Mouse (Mus musculus): ENCODE measurements around the gene Dgkd. TPM values are rescaled to one million over a fixed set of nuclear protein-coding genes. Genes with fewer than 3 reads are reported as not detected.

Dgkd gene
- polyA plus RNA-seq, 1 experiment from 2014 or later: 40.4 TPM

DNA sequence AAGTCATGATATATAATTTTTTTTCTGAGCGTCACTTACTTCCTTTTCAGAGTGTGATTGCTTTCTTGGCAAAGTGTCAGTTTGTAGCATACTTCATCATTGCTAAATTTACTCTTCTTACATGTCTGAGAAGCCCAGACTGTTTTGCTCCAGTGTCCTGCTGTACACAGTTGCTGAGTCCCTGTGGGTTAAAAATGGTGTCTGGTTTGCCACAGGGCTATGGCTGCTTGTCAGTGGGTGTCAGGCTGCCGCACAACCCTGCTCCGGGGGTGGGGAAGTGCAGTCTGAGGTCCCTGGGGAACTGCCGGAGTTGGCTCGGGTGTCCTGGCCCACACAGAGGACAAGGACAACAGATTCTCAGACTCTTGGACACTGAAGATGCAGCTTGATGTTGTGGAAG, 80.0 kb downstream of the Dgkd start:
- no peaks in the 10 kb centered on the region for H3K27me3 ChIP-seq (replicated peaks; ENCODE audit: control insufficient read depth, insufficient read depth, low read length)
- H3K9ac ChIP-seq (ENCODE audit: low read depth, low read length): no peak overlapping the region
- no peaks in the 10 kb centered on the region for H3K9me3 ChIP-seq (ENCODE audit: control insufficient read depth, low read length)
- 82% methylated on average over 5 of the region's 5 CpGs for WGBS
- H3K27ac ChIP-seq (ENCODE audit: low read depth, low read length): no peak overlapping the region
- ATAC-seq: no peak
- no peak overlapping the region for H3K4me3 ChIP-seq (ENCODE audit: low read length)
- H3K4me1 ChIP-seq (ENCODE audit: control insufficient read depth, insufficient read depth, low read depth, low read length): no peaks in the 10 kb centered on the region; the same call in 1 of the 2 replicates
- H3K36me3 ChIP-seq (ENCODE audit: control insufficient read depth, insufficient read depth, low read length): peaks cover 20% of the 10 kb centered on the region
- H3K4me2 ChIP-seq (ENCODE audit: low read length): no peak overlapping the region

DNA sequence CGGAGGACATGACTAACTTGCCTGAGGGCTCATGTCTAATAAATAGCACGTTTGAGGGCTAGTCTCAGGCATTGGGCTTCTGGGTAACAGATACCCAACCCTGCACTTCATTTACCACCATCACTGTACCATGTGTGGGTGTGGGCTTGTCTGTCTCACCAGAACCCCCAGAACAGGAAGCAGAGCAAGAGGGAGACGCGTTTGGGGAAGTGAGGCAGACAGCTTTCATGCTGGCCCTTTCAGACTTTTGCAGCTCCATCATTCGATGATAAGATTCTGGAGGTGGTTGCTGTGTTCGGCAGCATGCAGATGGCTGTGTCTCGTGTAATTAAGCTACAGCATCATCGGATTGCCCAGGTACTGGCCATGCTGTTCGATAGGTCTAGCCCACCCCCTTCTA, 82.0 kb downstream of the Dgkd start:
- WGBS: 92% methylated on average over 9 of the region's 9 CpGs
- Histone ChIP-seq H3K4me2 (ENCODE audit: low read length) (no peak overlapping the region), H3K9ac (ENCODE audit: low read depth, low read length) (no peak overlapping the region), H3K9me3 (ENCODE audit: control insufficient read depth, low read length) (no peaks in the 10 kb centered on the region), H3K27me3 (replicated peaks; ENCODE audit: control insufficient read depth, insufficient read depth, low read length) (no peaks in the 10 kb centered on the region), H3K36me3 (ENCODE audit: control insufficient read depth, insufficient read depth, low read length) (peaks cover 24% of the 10 kb centered on the region), H3K4me3 (ENCODE audit: low read length) (no peak overlapping the region), H3K4me1 (ENCODE audit: control insufficient read depth, insufficient read depth, low read depth, low read length) (no peaks in the 10 kb centered on the region), H3K27ac (ENCODE audit: low read depth, low read length) (no peak overlapping the region)
- ATAC-seq: no peak

DNA sequence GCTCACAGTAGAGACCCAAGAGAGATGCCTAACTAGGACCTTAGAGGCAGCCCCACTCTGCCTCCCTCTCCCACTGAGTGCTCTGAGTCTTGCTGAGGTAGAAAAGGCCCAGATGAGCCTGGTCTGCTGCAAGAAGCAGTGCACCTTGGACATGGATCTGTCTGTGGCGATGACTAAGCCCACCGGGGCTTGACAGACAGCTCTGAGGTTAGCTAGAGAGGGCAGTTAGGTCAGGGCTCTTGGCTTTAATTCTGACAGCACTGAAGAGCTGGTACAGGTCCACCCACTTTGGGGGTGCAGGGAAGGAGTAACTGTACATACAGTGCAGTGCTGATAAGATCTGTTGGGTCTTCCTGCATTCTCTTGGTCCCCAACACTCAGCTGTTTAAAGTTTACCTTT, 82.5 kb downstream of the Dgkd start:
- no peak overlapping the region for H3K9ac ChIP-seq (ENCODE audit: low read depth, low read length)
- H3K27ac ChIP-seq (ENCODE audit: low read depth, low read length): no peak overlapping the region
- H3K4me3 ChIP-seq (ENCODE audit: low read length): no peak overlapping the region
- WGBS: 92% methylated on average over 2 of the region's 2 CpGs
- no peak for ATAC-seq
- no peaks in the 10 kb centered on the region for H3K4me1 ChIP-seq (ENCODE audit: control insufficient read depth, insufficient read depth, low read depth, low read length)
- peaks cover 29% of the 10 kb centered on the region for H3K36me3 ChIP-seq (ENCODE audit: control insufficient read depth, insufficient read depth, low read length)
- H3K4me2 ChIP-seq (ENCODE audit: low read length): no peak overlapping the region
- no peaks in the 10 kb centered on the region for H3K27me3 ChIP-seq (replicated peaks; ENCODE audit: control insufficient read depth, insufficient read depth, low read length)
- no peaks in the 10 kb centered on the region for H3K9me3 ChIP-seq (ENCODE audit: control insufficient read depth, low read length)

- Histone ChIP-seq H3K36me3 (ENCODE audit: control insufficient read depth, insufficient read depth, low read length) (peaks cover 33% of the 10 kb centered on the region), H3K9ac (ENCODE audit: low read depth, low read length) (no peak overlapping the region), H3K4me2 (ENCODE audit: low read length) (no peak overlapping the region), H3K4me1 (ENCODE audit: control insufficient read depth, insufficient read depth, low read depth, low read length) (no peaks in the 10 kb centered on the region), H3K4me3 (ENCODE audit: low read length) (no peak overlapping the region), H3K27me3 (replicated peaks; ENCODE audit: control insufficient read depth, insufficient read depth, low read length) (no peaks in the 10 kb centered on the region), H3K27ac (ENCODE audit: low read depth, low read length) (no peak overlapping the region), H3K9me3 (ENCODE audit: control insufficient read depth, low read length) (no peaks in the 10 kb centered on the region)
- no peak for ATAC-seq
- 94% methylated on average over 7 of the region's 7 CpGs for WGBS
These were observed 83.0 kb downstream of the Dgkd start for GRCm38 (mm10) chr1:87936075-87936474.

DNA sequence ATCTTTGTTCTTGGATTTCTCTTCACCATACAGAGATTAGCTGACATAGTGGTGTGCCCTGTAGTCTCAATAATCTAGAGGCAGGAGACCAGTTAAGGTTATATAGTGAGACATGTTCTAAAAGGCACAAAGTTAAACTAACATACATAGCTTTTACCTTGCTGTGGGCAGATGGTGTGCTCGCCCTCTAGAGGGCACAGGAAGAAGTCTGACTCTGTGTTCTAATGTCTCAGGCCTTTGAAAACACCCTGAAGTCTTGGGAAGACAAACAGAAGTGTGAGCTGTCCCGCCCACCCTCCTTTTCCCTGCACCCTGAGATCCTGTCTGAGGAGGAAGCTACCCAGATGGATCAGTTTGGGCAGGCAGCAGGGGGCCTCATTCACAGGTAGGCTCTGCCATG, 83.4 kb downstream of the Dgkd start:
- no peaks in the 10 kb centered on the region for H3K4me1 ChIP-seq (ENCODE audit: control insufficient read depth, insufficient read depth, low read depth, low read length)
- H3K27ac ChIP-seq (ENCODE audit: low read depth, low read length): no peak overlapping the region
- no peak overlapping the region for H3K9ac ChIP-seq (ENCODE audit: low read depth, low read length)
- no peaks in the 10 kb centered on the region for H3K9me3 ChIP-seq (ENCODE audit: control insufficient read depth, low read length)
- 37% methylated on average over 2 of the region's 2 CpGs for WGBS
- ATAC-seq: no peak
- no peak overlapping the region for H3K4me3 ChIP-seq (ENCODE audit: low read length)
- no peaks in the 10 kb centered on the region for H3K27me3 ChIP-seq (replicated peaks; ENCODE audit: control insufficient read depth, insufficient read depth, low read length)
- H3K4me2 ChIP-seq (ENCODE audit: low read length): no peak overlapping the region
- H3K36me3 ChIP-seq (ENCODE audit: control insufficient read depth, insufficient read depth, low read length): peaks cover 37% of the 10 kb centered on the region

GRCm38 (mm10) chr1:87941765-87942164, 88.7 kb downstream of the Dgkd start:
- ATAC-seq: no peak
- no peak overlapping the region for H3K4me2 ChIP-seq (ENCODE audit: low read length)
- H3K9me3 ChIP-seq (ENCODE audit: control insufficient read depth, low read length): no peaks in the 10 kb centered on the region
- no peak overlapping the region for H3K27ac ChIP-seq (ENCODE audit: low read depth, low read length)
- no peaks in the 10 kb centered on the region for H3K27me3 ChIP-seq (replicated peaks; ENCODE audit: control insufficient read depth, insufficient read depth, low read length)
- H3K36me3 ChIP-seq (ENCODE audit: control insufficient read depth, insufficient read depth, low read length): peaks cover 61% of the 10 kb centered on the region
- H3K4me1 ChIP-seq (ENCODE audit: control insufficient read depth, insufficient read depth, low read depth, low read length): no peaks in the 10 kb centered on the region
- H3K4me3 ChIP-seq (ENCODE audit: low read length): no peak overlapping the region
- no peak overlapping the region for H3K9ac ChIP-seq (ENCODE audit: low read depth, low read length)
- 100% methylated on average over 1 of the region's 1 CpGs for WGBS

- peaks cover 59% of the 10 kb centered on the region for H3K36me3 ChIP-seq (ENCODE audit: control insufficient read depth, insufficient read depth, low read length)
- no peaks in the 10 kb centered on the region for H3K9me3 ChIP-seq (ENCODE audit: control insufficient read depth, low read length)
- H3K4me3 ChIP-seq (ENCODE audit: low read length): no peak overlapping the region
- no peak overlapping the region for H3K9ac ChIP-seq (ENCODE audit: low read depth, low read length)
- no peaks in the 10 kb centered on the region for H3K27me3 ChIP-seq (replicated peaks; ENCODE audit: control insufficient read depth, insufficient read depth, low read length)
- no peak overlapping the region for H3K4me2 ChIP-seq (ENCODE audit: low read length)
- H3K4me1 ChIP-seq (ENCODE audit: control insufficient read depth, insufficient read depth, low read depth, low read length): no peaks in the 10 kb centered on the region
- WGBS: 93% methylated on average over 6 of the region's 6 CpGs
- no peak overlapping the region for H3K27ac ChIP-seq (ENCODE audit: low read depth, low read length)
- no peak for ATAC-seq
These were observed 94.6 kb downstream of the Dgkd start for GRCm38 (mm10) chr1:87947681-87948091.

DNA sequence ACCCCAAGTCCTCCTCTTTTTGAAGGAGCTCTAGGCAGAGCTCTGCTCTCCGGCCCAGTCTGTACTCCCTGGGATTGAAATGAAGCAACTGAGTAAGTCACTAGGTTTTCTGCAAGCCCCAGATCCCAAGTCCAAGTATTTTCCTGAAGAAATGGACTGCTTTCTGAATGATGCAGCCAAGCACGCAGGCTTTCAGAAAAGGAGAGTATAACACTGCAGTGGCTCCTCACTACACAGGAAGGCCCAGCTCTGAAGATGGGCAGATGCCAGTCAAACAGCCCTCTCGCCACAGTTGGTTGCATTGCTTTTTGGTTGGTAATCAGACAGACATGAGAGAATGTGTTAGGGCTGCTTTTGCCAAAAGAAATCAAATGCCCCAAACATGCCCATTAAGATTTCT, 98.6 kb downstream of the Dgkd start:
- 93% methylated on average over 3 of the region's 3 CpGs for WGBS
- no peak overlapping the region for H3K27ac ChIP-seq (ENCODE audit: low read depth, low read length)
- H3K36me3 ChIP-seq (ENCODE audit: control insufficient read depth, insufficient read depth, low read length): peaks cover 46% of the 10 kb centered on the region

DNA sequence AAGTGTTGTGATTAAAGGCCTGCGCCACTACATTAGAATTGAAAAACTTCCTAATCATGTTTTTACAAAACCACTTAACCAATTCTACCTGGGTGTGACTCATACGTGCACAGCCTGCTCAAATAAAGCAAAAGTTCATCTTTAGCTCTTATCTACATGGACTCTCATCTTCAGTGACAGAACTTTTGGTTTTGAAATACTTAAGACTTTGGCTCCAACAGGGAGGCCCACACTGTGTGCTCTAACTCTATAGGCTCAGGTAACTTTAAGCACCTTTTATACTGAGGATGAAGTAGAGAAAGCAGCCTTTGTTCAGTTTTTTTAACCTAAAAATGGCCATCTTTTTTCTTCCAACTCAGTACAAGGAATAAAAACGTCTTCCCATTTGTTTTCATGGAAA, 100.0 kb downstream of the Dgkd start:
- Histone ChIP-seq H3K4me2 (ENCODE audit: low read length) (no peak overlapping the region), H3K4me1 (ENCODE audit: control insufficient read depth, insufficient read depth, low read depth, low read length) (no peaks in the 10 kb centered on the region), H3K9me3 (ENCODE audit: control insufficient read depth, low read length) (no peaks in the 10 kb centered on the region), H3K9ac (ENCODE audit: low read depth, low read length) (no peak overlapping the region), H3K27me3 (replicated peaks; ENCODE audit: control insufficient read depth, insufficient read depth, low read length) (no peaks in the 10 kb centered on the region), H3K4me3 (ENCODE audit: low read length) (no peak overlapping the region), H3K27ac (ENCODE audit: low read depth, low read length) (no peak overlapping the region), H3K36me3 (ENCODE audit: control insufficient read depth, insufficient read depth, low read length) (peaks cover 47% of the 10 kb centered on the region)
- ATAC-seq: no peak
- WGBS: 83% methylated on average over 3 of the region's 3 CpGs

More for the DNA sequence above, 98.6 kb downstream of the Dgkd start:
- Histone ChIP-seq H3K9me3 (ENCODE audit: control insufficient read depth, low read length) (no peaks in the 10 kb centered on the region), H3K9ac (ENCODE audit: low read depth, low read length) (no peak overlapping the region), H3K4me3 (ENCODE audit: low read length) (no peak overlapping the region), H3K4me1 (ENCODE audit: control insufficient read depth, insufficient read depth, low read depth, low read length) (no peaks in the 10 kb centered on the region), H3K27me3 (replicated peaks; ENCODE audit: control insufficient read depth, insufficient read depth, low read length) (no peaks in the 10 kb centered on the region), H3K4me2 (ENCODE audit: low read length) (no peak overlapping the region)
- no peak for ATAC-seq

- no peak for ATAC-seq
- Histone ChIP-seq H3K36me3 (ENCODE audit: control insufficient read depth, insufficient read depth, low read length) (peaks cover 21% of the 10 kb centered on the region), H3K27me3 (replicated peaks; ENCODE audit: control insufficient read depth, insufficient read depth, low read length) (no peaks in the 10 kb centered on the region), H3K4me3 (ENCODE audit: low read length) (no peak overlapping the region), H3K9ac (ENCODE audit: low read depth, low read length) (no peak overlapping the region), H3K27ac (ENCODE audit: low read depth, low read length) (no peak overlapping the region), H3K9me3 (ENCODE audit: control insufficient read depth, low read length) (no peaks in the 10 kb centered on the region), H3K4me1 (ENCODE audit: control insufficient read depth, insufficient read depth, low read depth, low read length) (no peaks in the 10 kb centered on the region), H3K4me2 (ENCODE audit: low read length) (no peak overlapping the region)
- WGBS: 98% methylated on average over 1 of the region's 1 CpGs
These were observed 105.8 kb downstream of the Dgkd start for GRCm38 (mm10) chr1:87958931-87959330.

All from hindbrain, embryonic 16.5 days (tissue).